Mouse (Mus musculus): ENCODE data around the gene Rhobtb3. TPM values are rescaled to one million over a fixed set of nuclear protein-coding genes. Genes with fewer than 3 reads are reported as not detected.

Rhobtb3 gene
- polyA plus RNA-seq (2014; fragmentation: Illumina TruSeq; extraction: RNeasy Lipid Tissue Mini Kit (QIAGEN cat#74804)): 107 TPM

DNA sequence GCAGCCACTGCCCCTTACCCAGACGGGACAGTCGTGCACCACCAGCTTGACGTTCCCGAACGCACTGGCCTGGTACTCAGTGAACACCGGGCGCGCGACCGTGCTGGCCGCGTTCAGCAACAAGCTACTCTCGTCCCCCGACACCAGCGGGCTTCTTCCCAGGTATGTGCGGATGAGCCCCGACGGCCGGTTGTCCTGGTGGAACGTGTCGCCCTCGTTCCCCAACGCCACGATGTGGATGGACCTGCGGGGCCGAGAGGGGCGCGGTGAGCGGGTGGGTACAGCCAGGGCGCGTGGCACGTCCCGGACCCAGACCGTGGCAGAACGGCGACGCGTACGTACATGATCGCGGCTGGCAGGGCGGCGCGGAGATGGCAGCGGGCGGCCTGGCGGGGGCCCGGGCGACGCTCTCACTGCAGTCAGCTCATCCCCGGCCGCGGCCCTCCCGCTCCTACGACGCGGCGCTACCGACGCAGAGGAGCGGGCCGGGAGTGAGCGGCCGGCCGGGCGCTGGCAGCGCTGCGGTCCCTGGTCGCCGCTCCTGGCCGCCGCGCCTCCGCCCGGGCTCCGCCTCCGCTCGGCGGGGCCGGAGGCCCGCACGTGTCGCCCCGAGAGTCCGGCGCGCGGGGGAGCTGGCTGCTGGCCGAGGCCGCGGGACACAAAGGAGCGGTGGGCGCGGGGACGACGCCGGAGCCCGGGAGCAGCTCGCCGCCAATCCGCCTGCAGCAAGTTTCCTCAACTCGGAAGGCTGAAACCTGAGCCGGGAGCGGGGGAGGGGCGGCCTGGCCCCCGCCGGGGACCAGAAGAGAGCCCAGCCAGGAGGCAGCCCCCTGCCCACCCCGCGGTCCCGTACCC, at the start of gene Rhobtb3:
TSS of gene Rhobtb3 (minus strand) at position 737 of the 855 bp plus-strand sequence.

GRCm38 (mm10) chr13:75966850-75967249, 23.1 kb upstream of the Rhobtb3 start, which contains the start of gene Spata9:
Spata9 (plus strand) TSS chr13:75967150.

GRCm38 (mm10) chr13:75839719-75840481, 103.8 kb downstream of the Rhobtb3 start, which contains the start of gene Glrx:
Glrx (plus strand) TSS chr13:75839868.

Other genes starting within 250 kb of the Rhobtb3 start
- 35.9 TPM for gene Ell2, start 237.2 kb downstream of the Rhobtb3 start, polyA plus RNA-seq (2014; fragmentation: Illumina TruSeq; extraction: RNeasy Lipid Tissue Mini Kit (QIAGEN cat#74804))
- 35.2 TPM for gene Glrx, start 104.1 kb downstream of the Rhobtb3 start, polyA plus RNA-seq (2014; fragmentation: Illumina TruSeq; extraction: RNeasy Lipid Tissue Mini Kit (QIAGEN cat#74804))
- gene Spata9, start 23.2 kb upstream of the Rhobtb3 start, polyA plus RNA-seq (2014; fragmentation: Illumina TruSeq; extraction: RNeasy Lipid Tissue Mini Kit (QIAGEN cat#74804)): 0.51 TPM
- 78.5 TPM for gene Rfesd, start 74.8 kb upstream of the Rhobtb3 start, polyA plus RNA-seq (2014; fragmentation: Illumina TruSeq; extraction: RNeasy Lipid Tissue Mini Kit (QIAGEN cat#74804))
- gene Gpr150, start 113.1 kb upstream of the Rhobtb3 start, polyA plus RNA-seq (2014; fragmentation: Illumina TruSeq; extraction: RNeasy Lipid Tissue Mini Kit (QIAGEN cat#74804)): not detected
- gene Arsk, start 154.7 kb upstream of the Rhobtb3 start, polyA plus RNA-seq (2014; fragmentation: Illumina TruSeq; extraction: RNeasy Lipid Tissue Mini Kit (QIAGEN cat#74804)): 75.6 TPM
- gene Ttc37, start 154.8 kb upstream of the Rhobtb3 start, polyA plus RNA-seq (2014; fragmentation: Illumina TruSeq; extraction: RNeasy Lipid Tissue Mini Kit (QIAGEN cat#74804)): 56.6 TPM

All from ovary, adult 10 weeks (tissue).